Mouse (Mus musculus) testis, postnatal 10 days (tissue): ENCODE data around the gene 1110059E24Rik.

Experiments used
- DNase-seq: peaks from one replicate; pipeline ENCODE4 v3.0.0; 2021; ENCODE audit warnings: low spot score

Gene 1110059E24Rik

GRCm38 (mm10) chr19:21571986-21572385 is 80.8 kb downstream of the 1110059E24Rik start:
- no peak for DNase-seq

- peak; percentile 96 for DNase-seq
Observed at GRCm38 (mm10) chr19:21571223-21571980, 81.4 kb downstream of the 1110059E24Rik start.

GRCm38 (mm10) chr19:21570778-21571177 is 82.0 kb downstream of the 1110059E24Rik start:
- no peak for DNase-seq

GRCm38 (mm10) chr19:21568528-21569185 is 84.1 kb downstream of the 1110059E24Rik start:
- no peak for DNase-seq

- no peak for DNase-seq
Observed at GRCm38 (mm10) chr19:21567933-21568332, 84.8 kb downstream of the 1110059E24Rik start.

GRCm38 (mm10) chr19:21566484-21566883 is 86.3 kb downstream of the 1110059E24Rik start:
- DNase-seq = no peak

- DNase-seq = no peak
Observed at GRCm38 (mm10) chr19:21564461-21564797, 88.3 kb downstream of the 1110059E24Rik start.

- DNase-seq = peak; percentile 84
Observed at GRCm38 (mm10) chr19:21563789-21564460, 88.9 kb downstream of the 1110059E24Rik start.

GRCm38 (mm10) chr19:21562996-21563395 is 89.8 kb downstream of the 1110059E24Rik start:
- DNase-seq = no peak

- DNase-seq = no peak
Observed at GRCm38 (mm10) chr19:21552801-21553200, 100.0 kb downstream of the 1110059E24Rik start.

- no peak for DNase-seq
Observed at GRCm38 (mm10) chr19:21551921-21552536, 100.7 kb downstream of the 1110059E24Rik start.

GRCm38 (mm10) chr19:21549713-21550112 is 103.1 kb downstream of the 1110059E24Rik start:
- DNase-seq = no peak

GRCm38 (mm10) chr19:21548947-21549346 is 103.8 kb downstream of the 1110059E24Rik start:
- DNase-seq = no peak

- no peak for DNase-seq
Observed at GRCm38 (mm10) chr19:21537125-21537524, 115.7 kb downstream of the 1110059E24Rik start.
